Comparison of ENCODE assay signal across 31 mouse cellular contexts in the genomic region with DNA sequence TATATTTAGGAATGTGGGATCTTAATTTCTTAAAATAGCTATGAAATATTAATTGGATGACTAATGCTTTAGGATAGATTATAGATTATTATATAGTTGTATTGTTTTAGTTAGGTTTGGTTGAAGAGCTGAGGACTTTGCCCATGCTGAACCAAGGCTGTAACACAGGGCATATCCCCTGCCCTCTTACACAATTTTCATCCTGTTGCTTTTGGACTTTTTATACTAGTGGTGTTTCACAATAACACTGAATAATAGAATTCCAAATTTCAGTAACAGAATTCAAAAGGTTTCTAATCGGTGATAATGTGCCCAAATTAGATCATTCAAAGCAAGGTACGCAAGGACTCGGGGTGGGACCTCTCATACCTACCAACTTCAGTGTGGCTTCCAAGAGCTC. TPM values are rescaled to one million over a fixed set of nuclear protein-coding genes. Genes with fewer than 3 reads are reported as not detected.
"Had no signal": no experiment of that assay in that cellular context is flagged by ENCODE, and none has a peak within 500 bp of the region (broad histone marks: within the 10 kb centered on the region; RNA-seq: fewer than 3 reads in every experiment).

No protein-coding gene starts in this region.

- H3K9ac ChIP-seq: embryonic facial prominence, embryonic 12.5 days; embryonic facial prominence, embryonic 13.5 days; embryonic facial prominence, embryonic 15.5 days; forebrain, embryonic 12.5 days; forebrain, embryonic 13.5 days; forebrain, embryonic 15.5 days; forebrain, postnatal 0 days had no signal

- H3K27me3 ChIP-seq: embryonic facial prominence, embryonic 12.5 days; embryonic facial prominence, embryonic 13.5 days; embryonic facial prominence, embryonic 15.5 days; forebrain, embryonic 12.5 days; forebrain, embryonic 13.5 days; forebrain, embryonic 15.5 days had no signal

- H3K36me3 ChIP-seq: embryonic facial prominence, embryonic 10.5 days; embryonic facial prominence, embryonic 12.5 days; embryonic facial prominence, embryonic 13.5 days; embryonic facial prominence, embryonic 15.5 days; forebrain, embryonic 10.5 days; forebrain, embryonic 12.5 days; forebrain, embryonic 15.5 days had no signal

- DNase-seq: cerebellum, adult 8-10 months; cerebellum, adult 9-10 months; cerebellum, adult 9-11 months; cerebellum, postnatal 10 days; cerebellum, postnatal 14 days; cerebellum, postnatal 25 days; cerebellum, postnatal 36 days; embryo, embryonic 11 days; forebrain, postnatal 0 days; gastrocnemius, adult 2 months; gastrocnemius, postnatal 10 days; gastrocnemius, postnatal 14 days; gastrocnemius, postnatal 25 days; gastrocnemius, postnatal 36 days; heart, adult 11 months; heart, adult 18-20 months; heart, adult 2 months had no signal

- H3K4me1 ChIP-seq: embryonic facial prominence, embryonic 10.5 days; embryonic facial prominence, embryonic 12.5 days; embryonic facial prominence, embryonic 13.5 days; embryonic facial prominence, embryonic 15.5 days; forebrain, embryonic 10.5 days; forebrain, embryonic 12.5 days; forebrain, embryonic 13.5 days; forebrain, embryonic 15.5 days had no signal

- H3K27ac ChIP-seq: embryonic facial prominence, embryonic 10.5 days; embryonic facial prominence, embryonic 12.5 days; embryonic facial prominence, embryonic 13.5 days; embryonic facial prominence, embryonic 15.5 days; forebrain, embryonic 10.5 days; forebrain, embryonic 12.5 days; forebrain, embryonic 13.5 days; forebrain, embryonic 15.5 days; gastrocnemius, adult 2 months; heart, adult 2 months had no signal

- H3K4me3 ChIP-seq: embryonic facial prominence, embryonic 10.5 days; embryonic facial prominence, embryonic 12.5 days; embryonic facial prominence, embryonic 13.5 days; embryonic facial prominence, embryonic 15.5 days; erythroblast, embryonic 14.5 days; forebrain, embryonic 10.5 days; forebrain, embryonic 12.5 days; forebrain, embryonic 13.5 days; forebrain, embryonic 15.5 days; gastrocnemius, adult 2 months; heart, adult 2 months had no signal

RNA-seq across cellular contexts. Expression of a gene that starts 57.4 kb away (rescaled TPM):
- total RNA-seq: common myeloid progenitor, adult 5-6 weeks; granulocyte monocyte progenitor cell, adult 5-6 weeks; heart, adult 18-20 months; heart, adult 2 months; heart, adult 8-10 months had no signal
- polyA plus RNA-seq: embryonic facial prominence, embryonic 10.5 days; embryonic facial prominence, embryonic 11.5 days; embryonic facial prominence, embryonic 13.5 days; erythroblast, embryonic 14.5 days; forebrain, embryonic 10.5 days; forebrain, embryonic 11.5 days; heart, adult 2 months had no signal
